Mouse (Mus musculus): ENCODE measurements around the gene Slc15a5. TPM values are rescaled to one million over a fixed set of nuclear protein-coding genes. Genes with fewer than 3 reads are reported as not detected.
"Not testable (repeated sequence)": the region's sequence is repeated elsewhere in the genome, so short reads cannot be mapped to it uniquely, and the experiment has no call there.

The Slc15a5 gene
- polyA plus RNA-seq (2012; rRNA removed) = 0.69 TPM in 1 of 2 replicates, not detected in the other

DNA sequence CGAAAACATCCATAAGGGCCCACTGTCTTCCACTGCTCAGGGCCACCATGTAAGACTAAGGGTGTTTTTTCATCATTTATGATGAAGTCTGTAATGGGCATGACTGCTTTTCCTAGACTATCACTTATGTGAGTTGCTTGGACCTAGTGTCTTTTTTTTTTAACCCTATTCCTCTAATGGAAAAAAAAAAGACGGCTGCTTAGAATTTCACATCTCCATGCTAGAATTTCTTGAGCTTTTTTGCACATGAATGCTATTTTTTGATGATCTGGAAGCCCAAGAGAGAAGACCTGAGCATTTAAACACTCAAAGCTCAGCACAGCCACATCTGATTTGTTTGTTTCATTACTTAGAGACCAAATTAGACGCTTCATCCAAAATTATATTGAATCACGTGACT, at the start of gene Slc15a5:
Slc15a5 (minus strand) TSS at position 101 of the 400 bp plus-strand sequence.
- no peak for DNase-seq (ENCODE audit: low read depth, low spot score)

DNA sequence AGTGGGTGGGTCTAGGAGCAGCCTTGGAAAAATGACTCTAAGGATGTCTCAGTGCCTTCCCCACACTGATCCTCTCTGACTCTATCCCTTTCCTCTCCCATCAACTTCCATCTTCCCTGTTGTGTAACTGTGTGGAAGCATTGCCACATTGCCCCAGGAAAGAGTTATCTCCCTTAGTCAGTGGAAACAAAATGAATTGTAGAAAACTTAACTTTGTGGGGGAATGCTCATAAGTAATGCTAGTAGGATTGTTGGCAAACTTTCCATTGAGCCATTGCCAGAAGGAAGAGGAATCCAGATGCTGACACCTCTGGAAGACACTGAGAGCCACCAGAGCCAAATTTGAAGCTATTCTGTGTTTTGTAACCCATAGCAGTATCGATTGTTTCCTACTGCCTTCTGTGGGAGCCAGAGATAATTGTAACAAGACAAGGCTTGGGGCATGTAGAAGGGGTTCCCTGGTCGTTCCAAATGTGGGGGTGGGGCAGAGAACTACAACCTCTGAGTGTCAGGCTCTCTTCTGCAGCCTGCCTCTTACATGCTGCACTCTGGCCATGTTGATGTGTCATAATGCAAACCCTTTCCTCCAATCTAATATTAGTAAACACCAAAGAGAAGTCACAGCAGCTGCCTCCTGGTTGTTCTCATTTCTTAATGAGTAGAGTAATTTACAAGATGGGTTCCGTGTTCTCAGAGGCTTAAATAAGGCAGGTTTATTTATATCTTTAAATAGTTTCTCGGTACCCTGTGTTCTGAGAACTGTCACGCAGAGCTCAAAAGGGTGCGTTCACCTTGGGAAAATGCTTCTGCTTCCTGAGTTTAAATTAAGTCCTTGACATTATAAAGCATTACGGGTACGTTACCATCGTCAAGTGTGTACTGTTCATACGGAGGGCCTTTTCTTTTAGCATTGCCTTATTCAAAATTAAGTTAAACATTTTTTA, 48.9 kb upstream of the Slc15a5 start:
- DNase-seq (ENCODE audit: low read depth, low spot score) = no peak
- 72% methylated on average over 10 of the region's 10 CpGs for WGBS

More for the DNA sequence above, at the start of gene Slc15a5:
- WGBS = 92% methylated on average over 4 of the region's 4 CpGs

DNA sequence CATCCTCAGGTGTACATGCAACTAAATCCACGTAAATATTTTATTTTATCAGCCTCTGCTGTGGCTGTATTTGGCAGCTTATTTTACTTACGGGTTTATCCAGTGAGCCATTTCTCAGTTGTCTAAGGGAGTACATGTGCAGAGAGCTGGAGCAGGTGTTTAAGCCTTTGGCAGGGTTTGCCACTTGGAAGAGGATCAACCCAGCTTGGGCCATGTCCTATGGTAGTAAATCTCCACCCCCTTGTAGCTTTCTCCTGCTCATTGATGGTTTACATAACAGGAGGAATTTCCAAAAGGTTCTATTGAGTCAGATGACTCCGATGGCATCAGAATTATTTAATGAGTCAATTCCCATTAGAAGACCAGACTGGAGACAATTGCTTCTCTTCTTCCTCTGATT, 37.8 kb upstream of the Slc15a5 start:
- DNase-seq (ENCODE audit: low read depth, low spot score) = no peak
- 28% methylated on average over 3 of the region's 3 CpGs for WGBS

DNA sequence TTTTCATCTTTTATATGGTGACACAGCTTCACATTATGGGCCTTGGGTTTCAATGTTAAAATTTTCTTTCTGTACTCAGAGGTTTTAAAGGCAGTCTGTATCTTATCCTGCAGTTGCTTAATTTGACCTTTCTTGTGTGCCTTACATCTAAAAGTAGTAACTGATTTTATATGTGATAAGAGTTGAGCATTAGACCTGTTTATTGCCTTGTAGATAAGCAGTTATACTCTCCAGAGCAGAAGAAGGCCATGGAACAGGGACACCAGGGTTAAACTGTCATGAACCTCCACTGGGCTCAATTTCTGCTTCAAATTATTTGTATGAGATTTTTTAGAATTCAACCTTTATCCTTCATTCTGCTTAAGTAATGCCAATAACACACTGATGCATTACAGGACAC, 24.8 kb upstream of the Slc15a5 start:
- DNase-seq (ENCODE audit: low read depth, low spot score) = no peak

DNA sequence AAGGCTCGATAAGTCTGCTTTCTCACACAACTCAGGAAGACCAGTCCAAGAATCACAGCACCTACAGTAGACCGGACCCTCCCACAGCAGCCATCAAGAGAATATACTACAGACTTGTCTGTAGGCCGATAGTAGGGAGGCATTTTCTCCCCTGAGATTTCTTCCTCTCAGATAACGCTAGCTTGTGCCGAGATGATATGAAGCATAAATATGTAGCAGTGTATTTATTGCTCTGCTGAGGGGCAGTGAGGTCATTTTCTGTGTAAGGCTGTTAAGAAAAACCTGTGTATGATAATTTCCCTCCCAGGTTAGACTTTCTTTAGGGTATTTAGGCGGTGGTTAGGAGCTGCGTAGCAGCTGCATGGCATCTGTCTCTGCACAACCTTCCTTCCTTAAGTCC, 23.2 kb upstream of the Slc15a5 start:
- 82% methylated on average over 7 of the region's 7 CpGs for WGBS
- no peak for DNase-seq (ENCODE audit: low read depth, low spot score)

DNA sequence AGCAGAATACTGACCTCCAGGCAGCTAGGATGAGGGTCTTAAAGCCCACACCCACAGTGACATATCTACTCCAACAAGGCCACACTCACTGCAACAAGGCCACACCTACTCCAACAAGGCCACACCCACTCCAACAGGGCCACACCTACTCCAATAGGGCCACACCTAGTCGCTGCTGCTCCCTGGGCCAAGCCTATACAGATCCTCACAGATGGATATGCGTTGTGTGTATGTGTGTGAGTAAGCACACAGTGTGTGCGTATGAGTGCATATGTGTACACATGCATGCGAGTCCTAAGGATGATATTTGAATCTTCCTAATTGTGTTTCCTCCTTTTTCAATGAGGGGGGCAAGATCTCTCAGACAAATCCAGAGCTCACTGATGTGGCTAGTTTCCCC, 22.1 kb upstream of the Slc15a5 start:
- 57% methylated on average over 4 of the region's 4 CpGs for WGBS
- no peak for DNase-seq (ENCODE audit: low read depth, low spot score)

DNA sequence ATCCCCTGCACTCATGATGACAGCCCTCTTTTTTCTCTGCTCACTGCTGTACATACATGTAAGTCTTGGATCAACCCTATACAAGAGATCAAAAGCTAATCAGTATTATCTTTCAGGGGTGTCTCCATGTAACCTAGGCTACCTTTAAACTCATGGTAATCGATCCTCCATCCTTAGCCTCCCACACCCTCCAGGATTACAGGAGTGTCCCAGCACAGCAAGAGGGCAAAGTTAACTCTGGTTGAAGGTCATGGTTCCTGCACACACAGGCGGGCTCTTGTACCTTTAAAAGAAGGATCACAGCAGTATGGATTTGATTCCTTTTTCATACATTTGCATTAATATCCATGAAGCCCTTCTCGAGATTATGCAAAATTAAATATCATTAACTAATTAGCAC, 19.9 kb upstream of the Slc15a5 start:
- WGBS = 45% methylated on average over 3 of the region's 3 CpGs
- DNase-seq (ENCODE audit: low read depth, low spot score) = no peak

DNA sequence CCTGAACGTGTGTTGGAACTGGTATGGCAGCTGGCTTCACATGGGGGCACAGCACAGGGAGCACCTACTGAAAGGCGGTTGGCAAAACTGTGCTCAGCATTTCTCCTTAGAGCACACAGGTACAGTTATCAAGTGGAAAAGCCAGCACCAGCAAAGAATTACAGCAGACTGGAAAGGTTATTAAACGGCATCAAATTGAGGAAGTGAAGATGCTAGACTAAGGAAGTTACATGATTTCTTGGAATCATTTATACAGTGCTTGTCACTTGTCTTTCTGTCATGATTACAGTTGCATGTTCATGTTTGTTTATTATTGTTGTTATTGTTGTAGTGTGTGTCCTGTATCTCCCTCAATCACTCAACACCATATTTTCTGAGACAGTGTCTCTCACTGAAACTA, 15.3 kb upstream of the Slc15a5 start:
- no peak for DNase-seq (ENCODE audit: low read depth, low spot score)
- 41% methylated on average over 3 of the region's 3 CpGs for WGBS

DNA sequence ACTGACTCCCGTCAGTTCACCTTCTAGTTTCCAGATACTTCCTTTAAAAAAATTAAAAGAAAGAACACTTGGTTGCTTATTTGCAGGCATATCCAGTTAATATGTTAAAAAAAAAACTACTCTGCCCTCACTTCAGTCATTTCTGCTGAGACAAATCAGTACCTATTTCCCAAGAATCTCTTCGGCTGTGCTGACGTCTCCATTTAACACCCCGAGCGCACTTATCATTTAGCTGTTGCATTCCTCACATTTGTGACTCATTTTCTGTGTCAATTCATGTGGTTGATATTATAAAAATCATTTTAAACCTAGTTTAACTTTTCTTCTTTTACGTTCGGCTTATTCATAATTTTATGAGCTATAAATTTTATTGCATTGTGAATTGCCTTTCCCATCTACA, 12.7 kb upstream of the Slc15a5 start:
- no peak for DNase-seq (ENCODE audit: low read depth, low spot score)
- 27% methylated on average over 7 of the region's 7 CpGs for WGBS

DNA sequence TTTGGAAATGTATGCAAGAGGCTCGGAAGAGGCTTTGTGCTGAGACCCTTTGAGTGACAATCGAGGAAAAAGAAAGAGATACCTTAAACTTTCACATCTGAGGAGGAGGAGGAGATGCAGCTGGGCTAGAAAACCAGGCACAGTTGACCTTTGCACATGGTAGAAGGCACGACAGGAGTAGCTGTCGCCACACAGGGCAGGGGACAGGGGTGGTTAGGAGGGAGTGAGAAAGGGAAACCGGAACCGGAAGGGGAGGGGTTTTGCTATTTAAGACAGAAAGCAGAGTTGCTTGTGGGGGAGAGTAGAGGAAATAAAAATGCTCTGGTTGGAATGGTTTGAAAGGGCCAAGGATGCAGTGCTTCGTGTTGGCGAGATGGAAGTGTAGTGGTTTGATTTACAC, 9.4 kb upstream of the Slc15a5 start:
- 50% methylated on average over 8 of the region's 8 CpGs for WGBS
- no peak for DNase-seq (ENCODE audit: low read depth, low spot score)

DNA sequence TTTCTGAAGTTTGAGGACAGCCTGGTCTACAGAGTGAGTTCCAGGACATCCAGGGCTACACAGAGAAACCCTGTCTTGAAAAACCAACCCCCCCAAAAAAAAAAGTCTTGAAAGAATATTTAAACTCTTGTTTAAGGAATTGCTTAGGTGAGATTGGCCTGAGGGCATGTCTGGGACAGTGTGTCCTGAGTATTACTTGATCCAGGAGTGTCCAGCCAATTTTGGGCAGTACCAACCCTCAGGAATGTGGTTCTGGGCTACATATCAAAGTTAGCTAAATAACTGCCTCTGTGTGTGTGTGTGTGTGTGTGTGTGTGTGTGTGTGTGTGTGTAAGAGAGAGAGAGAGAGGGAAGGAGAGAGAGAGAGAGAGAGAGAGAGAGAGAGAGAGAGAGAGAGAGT, 6.7 kb upstream of the Slc15a5 start:
- not testable (repeated sequence) for DNase-seq (ENCODE audit: low read depth, low spot score)

DNA sequence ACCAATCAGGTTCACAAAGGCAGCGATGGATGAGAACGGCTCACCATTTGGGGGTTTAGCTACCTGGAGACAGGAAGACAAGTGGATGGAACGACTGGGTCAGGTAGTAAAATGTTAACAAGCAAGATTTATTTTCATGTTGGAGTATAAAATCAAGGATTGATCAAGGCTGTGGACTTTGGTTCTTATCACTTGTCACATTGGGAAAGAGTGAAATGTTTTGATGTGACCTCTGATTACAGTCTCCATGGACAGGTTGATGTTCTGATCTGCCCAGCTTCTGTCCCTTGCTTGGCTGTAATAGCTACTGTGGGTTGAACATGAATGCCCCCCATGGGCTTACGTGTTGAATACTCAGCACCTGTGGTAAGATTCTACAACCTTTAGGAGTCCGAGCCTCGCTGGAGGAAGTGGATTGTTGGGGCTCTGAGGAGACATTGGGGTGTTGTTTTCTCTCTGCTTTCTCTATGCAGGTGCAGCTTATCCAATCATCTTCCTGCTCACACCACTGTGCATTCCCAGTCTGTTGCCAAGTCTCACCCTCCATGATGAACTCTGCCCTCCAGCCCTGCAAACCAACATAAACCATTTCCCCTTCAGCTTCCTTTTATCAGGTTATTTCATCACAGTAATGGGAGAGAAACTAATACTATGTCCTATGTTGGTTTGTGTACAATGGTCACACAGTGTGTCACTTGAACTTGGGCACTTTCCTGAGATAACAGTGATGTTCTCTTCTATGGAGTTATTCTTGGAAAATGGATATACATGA, 1.2 kb upstream of the Slc15a5 start:
- no peak for DNase-seq (ENCODE audit: low read depth, low spot score)
- WGBS = 58% methylated on average over 6 of the region's 6 CpGs

DNA sequence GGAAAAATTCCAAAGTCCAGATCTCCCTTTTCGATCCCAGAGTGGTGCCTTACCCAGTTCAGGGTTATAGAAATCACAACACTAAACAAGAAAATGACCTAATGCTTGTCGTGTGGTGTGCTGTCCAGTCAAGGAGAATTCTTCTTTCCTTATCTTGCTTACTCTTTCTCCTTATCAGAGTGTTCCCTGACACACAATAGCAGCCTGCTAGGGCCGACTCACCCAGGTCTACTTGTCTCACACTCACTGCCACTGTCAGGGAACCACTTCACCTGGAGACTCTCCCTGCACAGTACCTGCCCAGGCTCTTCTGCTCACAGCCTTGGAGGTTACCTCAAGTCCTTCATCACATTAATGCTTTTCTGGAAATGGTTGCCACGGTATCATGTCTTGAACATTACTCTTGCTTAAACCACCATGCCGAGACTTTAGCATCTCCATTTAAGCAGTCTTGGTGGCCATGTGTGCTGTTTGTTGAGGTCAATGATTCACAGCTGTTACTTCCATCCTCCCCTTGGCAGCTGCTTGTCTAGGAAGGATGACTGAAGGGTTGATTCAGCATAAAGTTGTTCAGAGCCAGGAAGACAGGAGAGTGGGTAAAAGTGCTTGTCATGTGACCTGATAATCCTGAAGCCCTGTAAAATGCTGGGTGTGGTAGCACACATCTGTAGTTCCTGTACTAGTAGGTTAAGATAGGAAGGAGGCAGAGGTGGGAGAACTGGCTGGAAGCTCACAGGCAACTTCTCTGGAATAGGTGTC, 1.9 kb downstream of the Slc15a5 start:
- no peak for DNase-seq (ENCODE audit: low read depth, low spot score)
- WGBS = 48% methylated on average over 5 of the region's 5 CpGs

DNA sequence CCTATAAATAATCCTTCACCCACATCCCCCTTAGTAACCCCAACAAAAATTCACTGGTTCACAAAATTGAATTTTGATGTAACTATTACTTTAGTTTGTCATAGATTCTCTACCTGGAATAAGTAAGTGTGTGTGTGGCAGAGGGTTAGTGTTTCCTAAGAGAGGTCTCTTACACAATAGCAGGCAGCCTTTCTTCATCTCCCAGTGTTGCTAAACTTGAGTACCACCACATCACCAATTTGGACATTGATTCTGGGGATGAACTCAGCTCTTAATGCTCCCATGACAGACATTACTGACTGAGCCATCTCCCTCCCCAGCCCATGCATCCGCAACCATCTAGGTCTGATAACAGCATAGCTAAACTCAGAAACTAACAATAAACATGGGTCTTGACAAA, 4.0 kb downstream of the Slc15a5 start:
- 100% methylated on average over 1 of the region's 1 CpGs for WGBS
- DNase-seq (ENCODE audit: low read depth, low spot score) = no peak

DNA sequence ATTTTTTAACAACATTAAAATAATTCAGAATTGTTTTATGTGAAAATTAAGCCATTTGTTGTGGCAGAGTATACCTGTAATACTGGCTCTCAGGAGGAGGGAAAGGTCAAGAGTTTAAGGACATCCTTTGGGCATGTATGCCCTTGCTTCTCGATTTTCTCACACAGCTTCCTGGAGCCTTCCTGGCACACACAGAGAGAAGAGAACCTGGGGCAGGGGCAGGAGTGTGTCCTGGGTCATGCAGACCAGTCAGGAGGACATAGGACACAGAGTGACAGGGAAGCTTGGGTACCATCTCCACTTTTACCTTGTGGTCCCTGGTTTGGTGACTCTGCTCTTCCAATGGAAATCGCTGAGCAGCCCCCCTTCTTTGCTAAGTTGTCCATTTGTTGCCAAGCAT, 6.2 kb downstream of the Slc15a5 start:
- WGBS = 71% methylated on average over 2 of the region's 2 CpGs
- DNase-seq (ENCODE audit: low read depth, low spot score) = no peak

DNA sequence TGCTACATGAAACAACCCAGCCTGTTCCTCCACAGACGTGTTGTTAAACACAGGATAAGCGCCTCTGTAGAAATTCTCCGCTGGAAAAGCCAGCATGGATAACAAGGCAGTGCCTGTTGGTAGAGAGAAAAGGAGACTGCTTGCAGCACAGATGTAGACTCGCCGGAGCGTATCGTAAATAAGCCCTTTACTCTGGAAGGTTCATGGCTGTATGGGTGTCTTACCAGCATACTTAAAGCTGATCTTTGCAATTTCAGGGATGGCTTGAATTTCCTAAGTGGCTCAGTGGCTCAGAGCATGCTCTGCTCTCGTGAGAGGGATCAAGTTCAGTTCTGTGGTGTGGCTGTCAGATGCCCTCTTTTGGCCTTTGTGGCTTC, 6.8 kb downstream of the Slc15a5 start:
- DNase-seq (ENCODE audit: low read depth, low spot score) = no peak
- 84% methylated on average over 8 of the region's 8 CpGs for WGBS

DNA sequence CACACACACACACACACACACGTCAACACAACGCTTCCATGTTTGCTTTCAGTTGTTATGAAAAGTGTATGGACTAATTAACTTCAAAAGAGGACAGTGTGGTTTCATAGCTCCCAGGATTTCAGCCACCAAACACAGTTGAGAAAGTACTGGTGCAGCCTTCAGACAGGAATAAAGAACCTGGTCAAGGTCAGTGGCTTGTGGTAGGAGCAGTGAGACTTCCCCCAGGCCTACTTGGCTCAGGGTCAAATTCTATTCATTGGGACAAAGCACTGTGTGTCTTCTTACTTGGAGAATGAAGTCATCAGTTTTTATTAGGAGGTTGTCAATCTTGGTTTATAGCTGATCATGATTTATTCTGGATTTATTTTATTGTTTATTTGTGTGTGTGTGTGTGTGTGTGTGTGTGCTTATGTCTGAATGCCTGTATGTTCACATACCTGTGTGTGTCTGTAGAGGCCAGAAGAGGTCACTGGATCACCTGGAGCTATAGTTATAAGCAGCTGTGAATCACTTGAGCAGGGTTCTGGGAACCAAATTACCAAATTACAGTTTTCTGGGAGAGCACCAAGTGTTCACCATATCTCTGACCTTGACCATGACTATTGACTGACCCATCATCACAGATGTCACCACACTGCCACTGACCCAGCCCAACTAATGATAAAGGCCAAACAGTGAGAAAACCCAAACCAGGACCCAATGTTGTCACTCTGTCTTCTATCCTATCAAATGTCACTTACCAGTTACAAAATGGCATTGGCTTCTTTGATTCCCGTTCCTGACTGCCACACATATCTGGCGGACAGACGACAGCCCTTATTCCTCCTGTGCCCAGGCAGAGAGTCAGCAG, 7.4 kb downstream of the Slc15a5 start:
- DNase-seq (ENCODE audit: low read depth, low spot score) = no peak
- 71% methylated on average over 5 of the region's 5 CpGs for WGBS

DNA sequence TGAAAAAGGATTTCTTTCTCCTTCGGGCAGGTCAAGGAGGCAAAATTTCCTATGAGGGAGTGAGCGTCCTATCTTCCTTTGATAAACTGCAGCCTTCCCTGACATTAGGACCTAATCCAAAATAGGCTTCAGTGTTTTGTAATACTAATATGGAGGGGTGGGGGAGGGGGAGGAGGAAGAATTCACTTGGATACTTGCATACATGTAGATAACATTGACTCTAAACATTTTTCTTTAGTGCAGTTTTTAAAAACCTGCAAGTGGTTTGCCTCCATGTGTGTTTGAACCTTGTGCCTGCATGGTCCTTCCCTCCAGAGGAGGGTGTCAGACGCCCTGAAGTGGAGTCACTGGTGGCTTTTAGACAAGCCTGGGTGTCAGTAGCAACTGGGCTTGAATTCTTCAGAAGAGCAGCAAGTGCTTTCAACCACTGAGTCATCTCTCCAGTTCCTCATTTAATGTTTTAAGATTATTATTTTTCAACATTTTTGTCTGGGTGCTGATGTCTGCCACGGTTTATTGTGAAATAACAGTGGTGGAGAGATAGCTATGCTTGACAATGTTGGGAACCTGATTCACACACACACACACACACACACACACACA, 8.1 kb downstream of the Slc15a5 start:
- WGBS = 68% methylated on average over 4 of the region's 4 CpGs

More for the DNA sequence above, 8.1 kb downstream of the Slc15a5 start:
- no peak for DNase-seq (ENCODE audit: low read depth, low spot score)

Measured in large intestine, adult 2 months (tissue).